Mouse (Mus musculus) kidney, adult 8-10 months (tissue): ENCODE measurements around the gene Il31ra.

Experiments
- DNase-seq, 2 experiments: peaks; one replicate each; pipeline ENCODE4 v3.0.0; 2022

The Il31ra gene

GRCm38 (mm10) chr13:112556501-112556900 lies 37.7 kb downstream of the Il31ra start:
- peak in 1 of 2 experiments; percentile 36 for DNase-seq

GRCm38 (mm10) chr13:112553304-112553703 lies 40.9 kb downstream of the Il31ra start:
- DNase-seq: no peak

- DNase-seq: no peak
Measured at GRCm38 (mm10) chr13:112551641-112552548, 42.3 kb downstream of the Il31ra start.

- no peak for DNase-seq
Measured at GRCm38 (mm10) chr13:112541223-112541975, 52.8 kb downstream of the Il31ra start.

GRCm38 (mm10) chr13:112540616-112541015 lies 53.5 kb downstream of the Il31ra start:
- DNase-seq: no peak

- no peak for DNase-seq
Measured at GRCm38 (mm10) chr13:112537065-112537464, 57.1 kb downstream of the Il31ra start.

- no peak for DNase-seq
Measured at GRCm38 (mm10) chr13:112536611-112537010, 57.5 kb downstream of the Il31ra start.

- DNase-seq: peak in 1 of 2 experiments; percentile 31
Measured at GRCm38 (mm10) chr13:112533556-112533955, 60.6 kb downstream of the Il31ra start.

- DNase-seq: no peak
Measured at GRCm38 (mm10) chr13:112532235-112532634, 61.9 kb downstream of the Il31ra start.

- peak; percentile 73 to 87 for DNase-seq
Measured at GRCm38 (mm10) chr13:112529893-112530292, 64.3 kb downstream of the Il31ra start.

GRCm38 (mm10) chr13:112527186-112527585 lies 67.0 kb downstream of the Il31ra start:
- peak; percentile 66 to 70 for DNase-seq

- DNase-seq: peak in 1 of 2 experiments; percentile 28
Measured at GRCm38 (mm10) chr13:112523346-112523970, 70.7 kb downstream of the Il31ra start.

GRCm38 (mm10) chr13:112522896-112523295 lies 71.3 kb downstream of the Il31ra start:
- no peak for DNase-seq

- DNase-seq: no peak
Measured at GRCm38 (mm10) chr13:112522261-112522660, 71.9 kb downstream of the Il31ra start.

- no peak for DNase-seq
Measured at GRCm38 (mm10) chr13:112514546-112514945, 79.6 kb downstream of the Il31ra start.

GRCm38 (mm10) chr13:112512824-112513223 lies 81.3 kb downstream of the Il31ra start:
- DNase-seq: no peak

- no peak for DNase-seq
Measured at GRCm38 (mm10) chr13:112511810-112512209, 82.3 kb downstream of the Il31ra start.

- DNase-seq: peak in 1 of 2 experiments; percentile 25
Measured at GRCm38 (mm10) chr13:112511261-112511660, 82.9 kb downstream of the Il31ra start.

- DNase-seq: no peak
Measured at GRCm38 (mm10) chr13:112510437-112511212, 83.5 kb downstream of the Il31ra start.

GRCm38 (mm10) chr13:112509465-112509864 lies 84.7 kb downstream of the Il31ra start:
- peak; percentile 30 to 61 for DNase-seq

- DNase-seq: no peak
Measured at GRCm38 (mm10) chr13:112508487-112508886, 85.7 kb downstream of the Il31ra start.

GRCm38 (mm10) chr13:112507691-112508090 lies 86.5 kb downstream of the Il31ra start:
- DNase-seq: no peak
